Mouse (Mus musculus) forebrain, embryonic 15.5 days (tissue): ENCODE measurements at regions not wholly inside any gene's neighbourhood (a gene's known extent, or its start where the extent isn't known, plus 50 kb on each side); places are given as distances from the start of the nearest gene placed in this dataset.

Experiments
- ATAC-seq: fragments of 200-750 bp; cut with Nextera tagmentation; replicated peaks from 2 replicates; pipeline ENCODE4 v1.8.0; 2017; ENCODE audit warnings: mild to moderate bottlenecking, moderate TSS enrichment, moderate library complexity
- H3K27ac ChIP-seq: fragments of 300-500 bp; sonication (generic); replicated peaks from 2 replicates; pipeline ENCODE4 v1.5.1; 2015; ENCODE audit warnings: mild to moderate bottlenecking, inconsistent platforms
- H3K27me3 ChIP-seq: fragments of 300-500 bp; sonication (generic); 2 replicates; pipeline ENCODE4 v1.6.1; 2015; ENCODE audit warnings: inconsistent platforms
- H3K36me3 ChIP-seq: fragments of 300-500 bp; sonication (generic); 2 replicates; pipeline ENCODE4 v1.6.1; 2015; ENCODE audit warnings: mild to moderate bottlenecking, inconsistent platforms
- H3K4me1 ChIP-seq: fragments of 300-500 bp; sonication (generic); 2 replicates; pipeline ENCODE4 v1.6.1; 2015; ENCODE audit warnings: inconsistent platforms
- H3K4me2 ChIP-seq: fragments of 300-500 bp; sonication (generic); replicated peaks from 2 replicates; pipeline ENCODE4 v1.6.1; 2015; ENCODE audit warnings: mild to moderate bottlenecking, inconsistent platforms
- H3K4me3 ChIP-seq: fragments of 300-500 bp; sonication (generic); 2 replicates; pipeline ENCODE4 v1.5.1; 2015; ENCODE audit warnings: mild to moderate bottlenecking, inconsistent platforms
- H3K9ac ChIP-seq: fragments of 300-500 bp; sonication (generic); replicated peaks from 2 replicates; pipeline ENCODE4 v1.6.1; 2015; ENCODE audit warnings: mild to moderate bottlenecking, inconsistent platforms
- H3K9me3 ChIP-seq: fragments of 300-500 bp; sonication (generic); 2 replicates; pipeline ENCODE4 v1.6.1; 2016; ENCODE audit warnings: inconsistent platforms
- WGBS: fragments of 180-500 bp; shearing (Covaris S2); methylation state at CpG from one replicate; pipeline ENCODE4 v1.1.7; 2015; ENCODE audit warnings: mixed read lengths; 5-methylcytosine and 5-hydroxymethylcytosine counted together

DNA sequence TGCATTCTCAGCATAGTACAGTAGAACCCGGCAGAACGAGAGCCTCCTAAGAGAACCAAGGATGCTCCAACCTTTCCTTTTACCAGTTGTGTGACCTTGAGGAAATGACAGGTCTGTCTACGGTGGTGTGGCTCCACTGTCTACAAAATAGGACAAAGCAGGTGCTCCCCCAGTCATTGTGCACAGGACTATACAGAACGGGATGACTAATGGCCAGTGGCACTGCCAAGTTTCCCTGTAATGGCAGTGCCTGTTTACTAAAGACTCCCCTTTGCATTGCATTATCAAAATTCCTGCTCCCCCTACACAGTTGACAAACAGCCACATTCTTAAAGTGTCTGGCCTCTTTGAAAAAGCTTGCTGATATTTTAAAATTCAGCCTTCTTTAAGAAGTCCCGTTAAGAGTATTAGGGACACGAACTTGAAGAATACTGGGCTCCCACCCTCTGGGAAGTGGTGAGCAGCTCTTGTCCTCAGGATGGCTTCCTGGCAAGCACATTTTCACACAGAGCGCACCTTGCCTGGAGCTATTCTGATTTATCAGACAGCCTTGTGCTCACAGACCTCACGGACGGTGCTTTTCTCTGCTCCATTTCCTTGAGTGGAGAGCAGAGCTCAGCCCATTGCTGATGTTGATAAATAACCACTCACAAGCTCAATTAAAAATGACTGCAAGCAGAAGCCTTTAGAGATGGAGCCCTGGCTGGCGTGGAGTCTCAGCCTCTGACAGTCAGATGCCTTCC is 352.3 kb upstream of the Myt1l start:
- no peak overlapping the region for H3K4me3 ChIP-seq
- H3K9ac ChIP-seq, result no peak overlapping the region
- WGBS, result 39% methylated on average over 10 of the region's 10 CpGs
- H3K4me2 ChIP-seq, result no peak overlapping the region
- H3K4me1 ChIP-seq, result peaks cover 12% of the 10 kb centered on the region
- no peaks in the 10 kb centered on the region for H3K36me3 ChIP-seq
- ATAC-seq, result no peak; the same call in 1 of the 2 replicates
- H3K27ac ChIP-seq, result no peak overlapping the region
- H3K27me3 ChIP-seq, result no peaks in the 10 kb centered on the region
- H3K9me3 ChIP-seq, result no peaks in the 10 kb centered on the region

DNA sequence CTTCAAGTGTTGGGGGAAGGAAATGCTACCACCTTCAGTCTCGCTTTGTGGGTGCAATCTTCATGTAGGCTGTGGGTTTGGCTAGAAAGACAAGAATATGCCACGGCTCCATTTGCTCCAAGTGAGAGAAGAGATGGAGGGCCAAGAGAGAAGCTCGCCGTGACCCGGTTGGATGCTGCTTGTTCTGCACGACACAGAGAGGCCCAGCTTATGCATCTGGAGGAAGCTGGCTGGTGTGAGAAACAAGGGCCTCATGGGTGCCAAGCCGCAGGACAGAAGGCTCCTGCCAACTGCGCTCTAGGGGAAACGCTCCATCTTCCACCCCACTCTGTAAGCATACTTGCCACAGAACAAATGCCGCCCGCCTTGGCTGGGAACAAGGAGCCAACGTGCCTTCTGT is 351.0 kb upstream of the Myt1l start:
- H3K4me3 ChIP-seq, result no peak overlapping the region
- H3K4me2 ChIP-seq, result no peak overlapping the region
- H3K9me3 ChIP-seq, result no peaks in the 10 kb centered on the region
- H3K36me3 ChIP-seq, result no peaks in the 10 kb centered on the region
- H3K9ac ChIP-seq, result no peak overlapping the region
- WGBS, result 88% methylated on average over 12 of the region's 12 CpGs
- H3K27ac ChIP-seq, result no peak overlapping the region
- H3K4me1 ChIP-seq, result peaks cover 12% of the 10 kb centered on the region
- H3K27me3 ChIP-seq, result no peaks in the 10 kb centered on the region
- ATAC-seq, result no peak

DNA sequence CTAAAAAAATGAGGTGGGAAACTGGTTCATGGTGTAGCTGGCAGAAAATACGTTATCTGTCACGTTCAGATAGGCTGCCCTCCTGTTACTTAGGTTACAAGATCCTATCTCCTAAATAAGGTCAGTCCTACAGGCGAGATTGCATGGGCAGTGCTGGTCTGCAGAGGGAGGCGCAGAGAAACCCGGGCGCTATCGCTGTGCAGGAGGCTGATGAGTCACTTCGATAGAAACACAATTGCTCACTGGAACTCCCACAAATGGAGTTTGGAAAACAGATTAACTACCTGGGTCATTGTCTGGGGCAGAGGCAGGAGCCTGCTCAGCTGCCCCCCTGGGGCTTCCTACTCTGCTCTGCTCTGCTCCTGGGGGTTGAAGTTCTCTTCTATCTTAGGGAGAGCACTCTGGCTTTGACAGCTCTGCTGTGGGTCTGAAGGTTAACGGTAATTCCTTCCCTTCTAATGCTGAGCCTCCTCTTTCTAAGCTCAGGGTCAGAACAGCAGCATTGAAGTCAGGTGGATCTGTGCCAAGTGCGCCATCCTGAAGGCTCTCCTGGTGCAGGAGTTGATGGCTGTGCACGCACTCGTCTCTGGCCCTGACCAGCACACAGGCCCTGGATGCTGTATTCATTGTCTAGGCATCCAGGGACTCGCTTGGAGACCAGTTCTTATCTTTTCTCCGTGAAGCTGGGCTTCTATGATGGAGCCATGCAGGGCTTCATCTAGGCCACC is 349.9 kb upstream of the Myt1l start:
- H3K9ac ChIP-seq, result no peak overlapping the region
- 77% methylated on average over 14 of the region's 14 CpGs for WGBS
- no peaks in the 10 kb centered on the region for H3K9me3 ChIP-seq
- H3K27ac ChIP-seq, result no peak overlapping the region
- no peak overlapping the region for H3K4me3 ChIP-seq
- peaks cover 12% of the 10 kb centered on the region for H3K4me1 ChIP-seq
- H3K4me2 ChIP-seq, result no peak overlapping the region
- H3K27me3 ChIP-seq, result no peaks in the 10 kb centered on the region
- no peaks in the 10 kb centered on the region for H3K36me3 ChIP-seq
- no peak for ATAC-seq

DNA sequence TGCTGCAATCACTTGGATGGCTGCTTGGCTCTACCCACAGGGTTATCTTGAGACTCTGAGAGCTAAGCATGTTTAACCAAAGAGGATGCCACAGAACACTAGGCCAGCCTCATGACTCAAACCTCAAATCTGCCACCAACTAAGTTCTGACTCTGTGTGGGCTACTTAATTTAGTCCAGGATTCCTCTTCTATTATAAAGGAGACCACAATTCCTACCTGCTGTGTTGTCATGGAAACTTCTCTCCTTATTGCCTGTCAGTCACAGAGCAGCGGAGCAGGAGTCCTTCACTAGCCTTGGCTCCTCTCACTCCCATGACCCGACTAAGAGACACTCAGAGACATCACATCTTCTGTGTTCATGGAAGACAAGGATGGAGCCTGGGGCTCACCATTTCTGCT is 348.8 kb upstream of the Myt1l start:
- H3K9me3 ChIP-seq, result no peaks in the 10 kb centered on the region
- H3K27ac ChIP-seq, result no peak overlapping the region
- no peak overlapping the region for H3K9ac ChIP-seq
- WGBS, result 13% methylated on average over 2 of the region's 2 CpGs
- H3K27me3 ChIP-seq, result no peaks in the 10 kb centered on the region
- no peaks in the 10 kb centered on the region for H3K36me3 ChIP-seq
- peaks cover 12% of the 10 kb centered on the region for H3K4me1 ChIP-seq
- 0 out of 2 replicates have a peak, but pooled peaks have one; percentile 24 for ATAC-seq
- no peak overlapping the region for H3K4me2 ChIP-seq
- no peak overlapping the region for H3K4me3 ChIP-seq

DNA sequence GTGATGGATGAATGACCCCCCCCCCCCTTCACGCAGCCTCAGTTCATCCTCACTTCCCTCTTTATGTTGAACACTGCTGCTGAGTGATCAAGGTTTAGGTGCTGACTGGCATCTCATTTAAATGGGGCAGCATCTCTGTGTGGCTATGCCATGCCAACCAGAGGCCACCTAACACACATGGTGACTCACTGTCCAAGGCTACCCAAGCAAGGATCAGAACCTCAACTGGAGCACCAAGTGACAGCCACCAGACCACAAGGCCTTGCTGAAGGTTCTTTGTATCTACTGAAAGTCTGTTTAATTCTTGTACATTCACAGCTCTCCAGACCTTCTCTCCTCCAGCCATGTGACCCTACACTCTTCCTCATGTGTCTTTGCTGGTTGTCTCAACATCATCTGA is 347.6 kb upstream of the Myt1l start:
- H3K9me3 ChIP-seq, result no peaks in the 10 kb centered on the region
- no peak for ATAC-seq
- H3K4me3 ChIP-seq, result no peak overlapping the region
- no peaks in the 10 kb centered on the region for H3K27me3 ChIP-seq
- no peak overlapping the region for H3K27ac ChIP-seq
- no peak overlapping the region for H3K4me2 ChIP-seq
- no peaks in the 10 kb centered on the region for H3K36me3 ChIP-seq
- WGBS, result 86% methylated on average over 1 of the region's 1 CpGs
- no peak overlapping the region for H3K9ac ChIP-seq
- peaks cover 9% of the 10 kb centered on the region for H3K4me1 ChIP-seq

DNA sequence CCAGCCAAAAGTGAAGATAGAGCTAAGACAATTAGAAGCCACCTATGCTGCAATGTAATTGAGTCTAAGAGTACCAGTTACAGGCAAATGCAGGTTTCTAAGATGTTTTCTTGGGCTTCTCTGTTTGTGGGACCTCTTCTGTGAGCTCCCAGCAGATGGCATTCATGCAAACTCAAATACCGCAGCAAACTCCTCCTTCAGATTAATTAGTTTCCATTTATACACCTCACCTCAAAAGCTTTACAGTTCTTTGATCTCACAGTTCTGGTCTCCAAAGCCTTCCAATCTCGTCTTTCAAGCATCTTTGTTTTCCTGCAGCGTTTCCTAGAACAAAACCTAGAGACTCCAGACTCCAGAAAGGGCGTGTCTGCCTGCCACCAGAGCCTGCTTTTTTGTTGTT is 340.6 kb upstream of the Myt1l start:
- ATAC-seq, result no peak
- no peaks in the 10 kb centered on the region for H3K9me3 ChIP-seq
- WGBS, result 17% methylated on average over 4 of the region's 4 CpGs

DNA sequence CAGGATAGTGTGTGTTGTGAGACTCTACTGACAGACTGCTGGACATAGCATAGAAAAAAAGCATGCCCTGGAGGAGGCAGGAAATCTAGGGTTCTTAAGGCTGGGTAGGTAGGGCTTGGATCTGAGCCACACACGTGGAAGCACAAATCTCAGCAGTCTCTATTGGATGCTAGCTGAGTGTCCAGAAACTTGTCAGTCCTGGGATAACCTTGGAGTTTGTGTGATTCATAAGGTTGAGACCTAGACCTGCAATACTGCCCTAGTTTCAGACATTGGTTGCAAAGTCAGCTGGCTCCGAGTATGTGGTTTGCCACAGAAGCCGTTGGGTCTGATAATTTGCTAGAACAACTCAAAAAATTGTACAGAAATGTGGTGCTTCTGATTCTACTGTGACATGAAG is 335.8 kb upstream of the Myt1l start:
- no peak for ATAC-seq
- H3K4me2 ChIP-seq, result no peak overlapping the region
- H3K27ac ChIP-seq, result no peak overlapping the region
- no peaks in the 10 kb centered on the region for H3K36me3 ChIP-seq
- no peaks in the 10 kb centered on the region for H3K27me3 ChIP-seq
- no peaks in the 10 kb centered on the region for H3K4me1 ChIP-seq
- H3K9ac ChIP-seq, result no peak overlapping the region
- WGBS, result 91% methylated on average over 3 of the region's 3 CpGs
- no peaks in the 10 kb centered on the region for H3K9me3 ChIP-seq
- H3K4me3 ChIP-seq, result no peak overlapping the region

More for the DNA sequence above, 340.6 kb upstream of the Myt1l start:
- H3K4me1 ChIP-seq, result no peaks in the 10 kb centered on the region
- H3K9ac ChIP-seq, result no peak overlapping the region
- no peak overlapping the region for H3K4me2 ChIP-seq
- H3K4me3 ChIP-seq, result no peak overlapping the region
- H3K36me3 ChIP-seq, result no peaks in the 10 kb centered on the region
- H3K27ac ChIP-seq, result 0 out of 2 replicates have a peak overlapping the region, but pooled peaks have one; percentile 30
- no peaks in the 10 kb centered on the region for H3K27me3 ChIP-seq

DNA sequence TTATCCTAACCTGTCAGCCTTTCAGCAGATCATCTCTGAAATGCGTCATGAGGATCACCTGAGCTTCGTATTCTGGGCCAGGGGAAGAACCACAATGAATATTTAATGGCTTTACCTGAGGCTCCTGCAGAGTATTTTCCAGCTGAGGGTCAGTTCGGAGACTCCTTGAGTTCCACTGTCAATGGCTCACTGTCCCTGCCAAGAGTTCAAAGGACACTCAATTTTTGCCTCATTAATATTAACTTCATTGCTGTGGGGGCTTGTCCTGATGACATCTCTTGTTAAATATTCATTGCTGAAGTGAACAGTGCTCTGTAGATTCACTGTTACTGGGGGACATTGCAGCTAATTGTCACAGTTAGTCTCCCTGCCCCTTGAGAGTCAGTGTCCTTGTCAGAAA is 316.2 kb upstream of the Myt1l start:
- WGBS, result 82% methylated on average over 3 of the region's 3 CpGs
- H3K4me3 ChIP-seq, result no peak overlapping the region
- peaks cover 3% of the 10 kb centered on the region; the same call in 1 of the 2 replicates for H3K4me1 ChIP-seq
- no peak overlapping the region for H3K4me2 ChIP-seq
- ATAC-seq, result no peak
- H3K9me3 ChIP-seq, result no peaks in the 10 kb centered on the region
- no peak overlapping the region for H3K27ac ChIP-seq
- H3K36me3 ChIP-seq, result no peaks in the 10 kb centered on the region
- no peaks in the 10 kb centered on the region for H3K27me3 ChIP-seq
- H3K9ac ChIP-seq, result no peak overlapping the region

DNA sequence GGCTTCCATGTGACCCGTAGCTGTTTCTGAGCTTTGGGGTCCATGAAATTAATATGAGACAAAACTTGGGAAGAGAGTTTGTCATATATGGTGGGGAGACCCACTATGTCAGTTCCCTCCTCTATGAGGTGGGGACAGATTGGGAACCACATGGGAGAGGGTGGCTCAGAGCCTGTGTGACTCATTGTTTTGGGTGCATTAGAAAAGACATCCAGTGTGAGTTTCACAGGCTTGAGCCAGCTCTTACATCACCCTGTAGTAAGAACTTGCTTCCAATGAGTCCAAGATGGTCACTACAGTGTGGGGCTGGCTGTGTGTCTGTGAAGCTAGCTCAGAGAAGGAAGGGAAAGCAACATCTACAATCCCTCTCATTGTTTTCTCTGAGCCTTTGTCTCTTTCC is 314.6 kb upstream of the Myt1l start:
- Histone ChIP-seq H3K9me3 (no peaks in the 10 kb centered on the region), H3K27me3 (no peaks in the 10 kb centered on the region), H3K4me2 (no peak overlapping the region), H3K4me3 (no peak overlapping the region), H3K27ac (no peak overlapping the region), H3K36me3 (no peaks in the 10 kb centered on the region), H3K9ac (no peak overlapping the region), H3K4me1 (peaks cover 3% of the 10 kb centered on the region; the same call in 1 of the 2 replicates)
- WGBS, result 88% methylated on average over 1 of the region's 1 CpGs
- 0 out of 2 replicates have a peak, but pooled peaks have one; percentile 38 for ATAC-seq

DNA sequence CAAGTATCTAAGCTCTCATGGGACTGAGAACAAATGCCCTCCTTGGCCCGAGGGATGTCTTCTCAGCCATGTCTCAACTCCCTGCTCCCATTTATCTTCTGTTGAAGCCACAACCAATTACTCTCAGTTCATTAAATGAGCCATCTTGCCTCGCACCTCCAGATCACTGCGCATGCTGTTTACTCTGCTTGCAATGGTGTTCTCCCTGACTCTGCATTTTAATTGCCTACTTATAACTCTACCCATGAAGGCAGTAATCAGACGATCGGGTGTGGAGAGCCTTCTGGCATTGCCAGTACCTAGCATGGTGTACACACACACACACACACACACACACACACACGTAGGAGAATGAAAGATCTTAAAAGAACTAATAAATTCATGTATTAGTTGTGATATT is 306.1 kb upstream of the Myt1l start:
- no peak for ATAC-seq
- no peak overlapping the region for H3K9ac ChIP-seq
- H3K27ac ChIP-seq, result no peak overlapping the region
- H3K4me3 ChIP-seq, result no peak overlapping the region
- no peaks in the 10 kb centered on the region for H3K9me3 ChIP-seq
- H3K27me3 ChIP-seq, result no peaks in the 10 kb centered on the region
- H3K36me3 ChIP-seq, result no peaks in the 10 kb centered on the region
- 42% methylated on average over 6 of the region's 6 CpGs for WGBS
- 0 out of 2 replicates have a peak, but pooled peaks cover 4% of the 10 kb centered on the region for H3K4me1 ChIP-seq
- no peak overlapping the region for H3K4me2 ChIP-seq

DNA sequence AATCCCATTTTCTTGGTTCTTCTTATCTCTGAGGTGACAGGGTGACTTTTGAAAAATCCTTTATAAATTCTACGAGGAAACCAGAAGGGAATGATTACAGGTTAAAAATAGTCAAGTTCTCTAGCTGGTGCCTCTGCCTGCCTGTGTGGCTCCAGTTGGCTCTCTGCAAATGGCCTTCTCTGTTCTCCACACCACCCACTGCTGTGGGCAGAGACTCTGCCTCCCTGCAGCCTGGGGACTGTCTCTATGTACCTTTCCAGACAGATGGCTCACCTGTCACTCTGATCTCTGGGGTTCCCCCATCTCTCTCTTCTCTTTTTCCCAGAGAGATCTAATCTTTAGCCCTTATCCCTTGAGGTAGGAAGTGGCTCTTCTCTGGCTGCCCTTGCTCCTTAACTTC is 302.2 kb upstream of the Myt1l start:
- Histone ChIP-seq H3K27me3 (no peaks in the 10 kb centered on the region), H3K4me3 (no peak overlapping the region), H3K9me3 (no peaks in the 10 kb centered on the region), H3K9ac (no peak overlapping the region), H3K4me2 (no peak overlapping the region), H3K27ac (no peak overlapping the region), H3K36me3 (no peaks in the 10 kb centered on the region), H3K4me1 (0 out of 2 replicates have a peak, but pooled peaks cover 4% of the 10 kb centered on the region)
- WGBS, result 41% methylated on average over 1 of the region's 1 CpGs
- ATAC-seq, result no peak
